In the genomic region with DNA sequence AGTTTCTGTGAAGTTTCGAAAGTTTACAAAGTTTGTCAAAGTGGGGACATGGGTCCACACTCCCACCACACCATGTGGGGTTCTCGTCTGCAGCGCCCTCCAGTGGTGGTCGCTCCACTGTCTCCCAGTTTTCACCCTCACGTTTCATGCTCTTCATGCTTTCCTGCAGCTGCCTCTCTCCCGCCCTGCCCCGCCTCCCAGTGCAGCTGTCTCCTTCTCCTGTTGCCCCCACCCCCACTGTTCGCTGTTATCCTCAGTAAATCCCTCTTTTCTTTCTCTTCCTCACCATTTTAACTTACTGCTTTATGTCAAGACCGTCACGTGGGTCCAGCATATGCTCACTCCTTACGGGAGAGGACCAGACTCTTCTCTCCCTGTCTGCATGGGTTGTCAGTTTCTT, we compare ENCODE assay signal across 8 mouse cellular contexts. TPM values are rescaled to one million over a fixed set of nuclear protein-coding genes. Genes with fewer than 3 reads are reported as not detected.
DNase-seq lines count a peak whose midpoint lies in the region; ATAC-seq and TF ChIP-seq lines count a peak whose summit lies in the region.

No protein-coding gene starts in this region.

- H3K27me3 ChIP-seq in cerebellum, adult 2 months (ENCODE audit: control insufficient read depth, insufficient read depth, low read length), result no peaks in the 10 kb centered on the region
- no peaks in the 10 kb centered on the region for H3K27me3 ChIP-seq in midbrain, postnatal 0 days (ENCODE audit: insufficient read depth, low read length)

- no peaks in the 10 kb centered on the region for H3K9me3 ChIP-seq in midbrain, postnatal 0 days (ENCODE audit: low read length)

- peaks cover 35% of the 10 kb centered on the region for H3K36me3 ChIP-seq in midbrain, postnatal 0 days (ENCODE audit: insufficient read depth, low read length)

- no peak for DNase-seq in cerebellum, adult 2 months
- DNase-seq in cerebellum, adult 11 months, result no peak
- no peak for DNase-seq in lung, adult 2 months
- no peak for DNase-seq in lung, postnatal 4 days
- peak; percentile 49 for DNase-seq in embryo, embryonic 11 days
- no peak for DNase-seq in midbrain, postnatal 0 days (ENCODE audit: low spot score)
- DNase-seq in left cerebral cortex, postnatal 36 days (ENCODE audit: low spot score in 2 of 2), result no peak
- DNase-seq in yolk sac, embryonic 10.5 days (ENCODE audit: low spot score), result no peak

- no peak for ATAC-seq in midbrain, postnatal 0 days (ENCODE audit: low FRiP score)

- no peak for TF ChIP-seq POLR2A in cerebellum, adult 2 months (IDR thresholded peaks at IDR 0.05; ENCODE audit: borderline replicate concordance, insufficient read depth, low read length)
- no peak for TF ChIP-seq POLR2A in lung, adult 2 months (IDR thresholded peaks at IDR 0.05; ENCODE audit: borderline replicate concordance, extremely low read depth, low read depth, low read length)

- intact Hi-C loops in left cerebral cortex, postnatal 36 days (cut with DNase I), result loop anchor here (10.0 kb wide), 1 partner anchor 117 kb away; no protein-coding TSS in a partner anchor

- H3K27ac ChIP-seq in cerebellum, adult 2 months (ENCODE audit: insufficient read depth, low read length), result no peak overlapping the region
- H3K27ac ChIP-seq in midbrain, postnatal 0 days (ENCODE audit: low read depth, low read length), result no peak overlapping the region

- no peak overlapping the region for H3K4me2 ChIP-seq in midbrain, postnatal 0 days (ENCODE audit: low read depth, low read length, poor library complexity, severe bottlenecking)

- peak; percentile 36; the same call in 1 of the 2 replicates for TF ChIP-seq CTCF in cerebellum, adult 2 months (IDR thresholded peaks at IDR 0.05; ENCODE audit: borderline replicate concordance, insufficient read depth, low read depth, low read length)
- peak; percentile 32 for TF ChIP-seq CTCF in lung, adult 2 months (IDR thresholded peaks at IDR 0.05; ENCODE audit: insufficient read depth, low read length)
- TF ChIP-seq CTCF in midbrain, postnatal 0 days (IDR thresholded peaks at IDR 0.05), result peak; percentile 44

- 47% methylated on average over 11 of the region's 11 CpGs for WGBS in cerebellum, adult 2 months
- WGBS in lung, adult 2 months, result 57% methylated on average over 11 of the region's 11 CpGs
- 16% methylated on average over 11 of the region's 11 CpGs for WGBS in midbrain, postnatal 0 days

- no peak overlapping the region for H3K9ac ChIP-seq in midbrain, postnatal 0 days (replicated peaks; ENCODE audit: low read length, poor library complexity, severe bottlenecking)

- H3K4me1 ChIP-seq in cerebellum, adult 2 months (ENCODE audit: control insufficient read depth, insufficient read depth, low read length), result no peaks in the 10 kb centered on the region; the same call in 1 of the 2 replicates
- H3K4me1 ChIP-seq in lung, adult 2 months (ENCODE audit: control insufficient read depth, insufficient read depth, low read length), result no peaks in the 10 kb centered on the region
- no peaks in the 10 kb centered on the region for H3K4me1 ChIP-seq in midbrain, postnatal 0 days (ENCODE audit: insufficient read depth, low read length)

- H3K4me3 ChIP-seq in cerebellum, adult 2 months (replicated peaks; ENCODE audit: insufficient read depth, low read depth, low read length), result no peak overlapping the region
- no peak overlapping the region for H3K4me3 ChIP-seq in lung, adult 2 months (replicated peaks; ENCODE audit: extremely low read depth, low read depth, low read length)
- no peak overlapping the region for H3K4me3 ChIP-seq in midbrain, postnatal 0 days (ENCODE audit: low read depth, low read length)

RNA-seq across cellular contexts. Expression of gene Cse1l, which starts 18.0 kb away (rescaled TPM):
- polyA plus RNA-seq in cerebellum, adult 2 months (2012; rRNA removed), result 49.9 and 55.0 TPM in 2 replicates
- polyA plus RNA-seq in lung, adult 2 months (2012; rRNA removed), result 7.5 and 12.2 TPM in 2 replicates
- 82.8 and 88.7 TPM in 2 replicates for total RNA-seq in midbrain, postnatal 0 days (2014; rRNA removed)
- 69.7 and 70.1 TPM in 2 replicates for polyA plus RNA-seq in midbrain, postnatal 0 days (2015; fragmentation: Nextera tagmentation; extraction: Ambion mirVana)
- total RNA-seq in left cerebral cortex, postnatal 36 days (2021), result 10 to 100 TPM; 51.4 to 54.9 TPM
